Mouse (Mus musculus) cerebellum, adult 11 months (tissue): ENCODE data around the gene D16Ertd472e.
A peak's percentile ranks its signal among the peaks of the same experiment; 100 is the strongest.

Experiments
- DNase-seq: peaks from one replicate; pipeline ENCODE4 v3.0.0; 2022

Gene D16Ertd472e

DNA sequence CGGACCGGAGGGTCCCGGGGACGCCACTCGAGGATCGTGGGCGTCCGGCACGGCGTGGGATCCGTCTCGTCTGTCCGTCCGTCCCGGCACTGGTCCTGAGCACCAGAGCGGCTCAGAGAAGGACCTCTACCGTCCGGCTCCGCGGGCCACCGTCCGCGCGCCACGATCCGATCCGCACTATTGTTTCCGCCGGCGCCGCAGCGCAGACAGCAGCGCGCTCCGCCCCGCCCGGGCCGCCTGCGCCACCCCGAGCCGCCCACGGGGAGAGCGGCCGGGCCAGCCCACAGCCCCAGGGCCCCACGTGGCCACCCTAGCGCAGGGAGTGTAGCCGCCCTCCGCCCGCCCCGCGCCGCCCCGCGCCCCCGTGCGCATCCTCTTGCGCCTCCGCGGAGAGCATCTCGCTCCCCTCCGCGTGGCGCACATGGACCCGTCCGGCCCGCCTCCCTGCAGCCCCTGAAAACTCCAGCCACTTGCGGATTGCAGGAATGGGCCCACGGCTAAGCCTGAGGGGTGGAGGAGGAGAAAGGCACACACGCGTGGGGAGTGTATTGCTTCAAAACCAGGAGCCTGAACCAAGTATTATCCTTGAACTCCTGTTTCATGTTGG lies at the start of gene D16Ertd472e:
D16Ertd472e (minus strand) TSS at position 231 of the 607 bp plus-strand sequence.
- peak; percentile 24 for DNase-seq

DNA sequence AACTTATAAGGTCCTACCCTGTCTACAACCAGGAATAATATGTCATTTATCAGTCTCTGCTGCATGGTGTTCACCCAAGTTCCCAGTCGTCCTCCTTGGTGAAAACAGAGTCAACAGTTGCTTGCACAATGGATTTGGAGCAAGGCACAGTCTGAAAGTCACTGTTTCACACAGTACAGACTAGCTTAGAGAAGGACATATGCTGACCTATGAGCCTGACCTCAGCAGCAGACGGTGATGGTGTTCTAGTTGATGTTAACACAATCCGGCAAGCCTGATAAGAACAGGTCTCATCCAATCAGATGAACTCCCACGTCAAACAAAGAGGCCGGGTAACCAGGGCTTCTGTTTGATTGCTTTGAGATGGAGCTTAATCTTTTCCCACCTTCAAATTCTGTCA lies 46.2 kb upstream of the D16Ertd472e start:
- no peak for DNase-seq

DNA sequence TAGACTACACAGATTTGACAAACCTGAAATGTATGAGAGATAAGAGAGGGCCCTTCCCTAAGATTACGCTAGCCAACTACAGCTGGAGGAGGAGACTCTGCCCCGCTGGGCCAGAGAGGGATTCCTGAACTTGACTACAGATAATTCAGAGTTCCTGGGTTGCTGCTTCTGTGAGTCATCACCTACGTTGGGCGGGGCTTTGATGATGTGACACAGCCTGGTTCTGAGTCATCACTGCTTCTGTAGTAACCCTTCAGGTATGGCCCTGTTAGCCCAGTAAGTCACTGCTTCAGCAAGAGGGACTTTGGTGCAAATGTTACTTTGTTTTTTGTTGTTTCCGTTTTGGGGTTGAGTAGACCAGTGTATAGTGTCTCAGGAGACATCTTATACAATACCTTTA lies 42.9 kb upstream of the D16Ertd472e start:
- no peak for DNase-seq

DNA sequence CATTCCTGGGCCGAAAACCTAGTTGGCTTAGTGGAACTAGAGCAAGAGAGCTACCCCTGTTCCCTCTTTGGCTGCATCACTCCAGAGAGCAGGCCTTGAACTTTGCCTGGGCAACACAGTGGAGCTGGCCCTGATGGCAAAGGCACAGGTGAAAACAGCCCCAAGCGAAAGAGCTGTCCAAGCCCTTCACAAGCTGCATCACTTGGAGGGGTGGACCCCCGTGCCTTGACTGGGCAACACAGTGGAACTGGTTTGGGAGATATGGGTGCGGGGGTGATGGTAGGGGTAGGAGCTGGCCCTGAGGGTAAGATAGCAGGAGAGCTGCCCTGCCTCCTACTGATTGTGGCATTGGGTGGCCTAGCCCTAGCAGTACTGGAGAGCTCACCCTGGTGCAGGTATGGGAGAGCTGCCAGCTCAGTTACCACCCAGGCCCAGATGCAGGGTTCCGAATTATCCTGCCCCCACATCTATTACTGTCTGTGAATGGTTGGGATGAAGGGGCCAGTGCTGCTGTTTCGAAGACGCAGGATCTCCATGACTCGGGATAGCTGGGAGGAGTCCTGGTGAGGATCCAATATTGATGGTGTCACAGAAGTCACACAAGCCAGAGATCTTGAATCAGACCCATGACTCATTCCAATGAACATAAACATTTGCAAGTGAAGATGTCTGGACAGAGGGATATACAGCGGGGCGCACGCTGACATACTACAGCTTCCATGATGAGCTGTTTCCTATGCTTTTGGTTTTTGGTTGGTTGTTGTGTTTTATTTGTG lies 41.4 kb upstream of the D16Ertd472e start:
- DNase-seq = no peak

DNA sequence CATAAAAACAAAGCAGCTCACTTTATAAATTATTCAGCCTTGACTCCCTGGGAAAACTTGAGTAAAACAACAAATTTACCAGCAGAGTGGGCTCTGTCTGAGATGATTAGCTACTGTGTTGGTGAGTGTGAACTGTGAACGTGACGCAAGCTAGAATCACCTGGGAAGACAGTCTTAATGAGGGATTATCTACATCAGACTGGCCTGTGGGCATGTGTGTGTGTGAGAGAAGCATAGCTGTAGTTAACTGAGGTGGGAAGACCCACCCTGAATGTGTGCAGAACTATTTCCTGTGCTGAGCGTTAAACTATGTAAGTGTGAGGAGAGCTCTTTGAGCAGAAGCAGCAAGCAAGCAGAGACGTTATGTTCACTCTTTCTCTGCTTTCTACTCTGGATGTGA lies 29.7 kb upstream of the D16Ertd472e start:
- DNase-seq = no peak

DNA sequence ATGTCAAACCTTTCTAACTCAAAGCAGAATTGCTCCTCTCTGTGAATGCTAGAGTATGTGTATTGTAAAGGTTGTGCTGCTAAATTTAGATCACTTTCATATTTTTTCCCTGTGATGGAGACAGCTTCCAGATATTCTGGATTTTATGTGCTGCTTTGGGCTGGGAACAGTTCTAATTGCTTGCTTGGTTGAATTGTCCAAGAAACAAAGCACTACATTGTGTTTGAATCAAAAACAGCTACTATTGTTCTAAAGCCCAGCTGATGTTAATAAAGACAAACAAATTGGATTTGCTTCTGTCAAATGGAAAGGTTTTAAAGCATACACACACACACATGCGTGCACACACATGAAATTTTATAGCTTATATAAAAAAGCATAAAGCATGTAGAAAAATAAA lies 22.4 kb upstream of the D16Ertd472e start:
- DNase-seq = no peak

DNA sequence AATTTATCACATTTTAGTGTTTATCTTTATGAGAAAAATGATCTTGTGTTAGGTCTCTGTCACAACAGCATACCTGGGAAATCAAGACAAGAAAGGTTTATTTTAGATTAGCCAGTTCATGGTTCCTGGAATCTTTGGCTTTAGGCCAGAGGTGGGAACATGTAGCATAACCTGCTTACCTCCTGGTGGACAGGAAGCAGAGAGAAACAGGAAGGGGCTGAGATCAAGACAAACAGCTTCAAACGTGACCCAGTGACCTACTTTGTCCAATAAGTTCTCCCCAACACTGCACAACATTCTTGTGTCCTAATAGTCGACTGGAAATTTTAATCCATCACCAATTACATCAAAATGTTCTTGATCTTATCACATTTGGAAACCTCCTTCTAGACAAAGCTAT lies 19.9 kb upstream of the D16Ertd472e start:
- DNase-seq = no peak

DNA sequence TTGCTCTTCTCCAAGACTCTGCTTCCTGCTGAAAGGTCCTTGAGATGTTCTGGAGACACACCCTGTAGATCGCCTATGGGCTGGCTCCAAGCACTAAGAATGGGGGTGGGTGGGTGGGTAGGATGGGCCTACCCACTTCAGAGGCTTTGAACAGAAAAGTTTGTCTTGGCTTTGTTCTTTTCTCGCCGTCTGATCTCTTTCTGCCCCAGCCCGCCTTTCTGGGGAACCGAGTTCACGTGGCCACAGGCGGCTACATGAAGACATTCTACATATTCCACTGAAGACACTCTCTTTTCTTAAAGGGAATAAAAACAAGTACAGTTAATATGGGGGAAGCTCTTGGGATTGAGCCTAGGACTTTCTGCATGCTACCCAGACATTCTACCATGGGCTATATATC lies 19.3 kb upstream of the D16Ertd472e start:
- DNase-seq = no peak

DNA sequence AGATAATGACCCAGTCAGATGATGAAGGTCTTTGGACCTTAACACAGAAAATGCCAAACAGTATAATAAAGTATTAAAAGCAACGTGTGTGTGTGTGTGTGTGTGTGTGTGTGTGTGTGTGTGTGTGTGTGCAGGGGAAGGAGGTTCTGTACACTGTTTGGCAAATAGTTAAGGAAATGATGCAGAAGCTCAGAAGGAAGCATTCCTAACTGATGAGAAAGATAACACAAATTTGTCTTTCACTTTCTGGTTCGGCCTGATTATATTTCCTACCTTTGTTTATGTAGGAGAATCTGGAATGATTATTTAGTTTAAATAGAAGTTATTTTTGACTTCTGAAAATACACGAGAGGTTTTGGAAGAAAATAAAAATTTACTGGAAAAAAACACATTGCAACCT lies 17.6 kb upstream of the D16Ertd472e start:
- no peak for DNase-seq

DNA sequence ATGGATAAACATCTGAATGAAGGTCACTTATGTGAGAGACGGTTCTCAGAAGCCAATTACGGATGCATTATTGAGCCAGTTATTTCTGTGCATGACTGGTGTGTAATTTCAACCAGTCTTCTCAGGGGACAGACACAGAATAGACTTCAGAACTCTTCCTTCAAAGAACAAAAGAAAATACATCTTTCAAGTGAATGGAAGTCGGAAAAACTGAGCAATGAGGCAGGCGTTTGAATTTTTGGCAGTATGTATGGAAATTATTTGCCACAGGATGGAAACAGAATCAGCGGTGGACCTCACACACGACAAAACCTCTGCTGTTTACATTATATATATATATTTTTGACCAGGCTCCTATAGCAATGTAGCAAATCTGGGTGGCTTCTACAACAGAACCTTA lies 14.6 kb upstream of the D16Ertd472e start:
- no peak for DNase-seq

DNA sequence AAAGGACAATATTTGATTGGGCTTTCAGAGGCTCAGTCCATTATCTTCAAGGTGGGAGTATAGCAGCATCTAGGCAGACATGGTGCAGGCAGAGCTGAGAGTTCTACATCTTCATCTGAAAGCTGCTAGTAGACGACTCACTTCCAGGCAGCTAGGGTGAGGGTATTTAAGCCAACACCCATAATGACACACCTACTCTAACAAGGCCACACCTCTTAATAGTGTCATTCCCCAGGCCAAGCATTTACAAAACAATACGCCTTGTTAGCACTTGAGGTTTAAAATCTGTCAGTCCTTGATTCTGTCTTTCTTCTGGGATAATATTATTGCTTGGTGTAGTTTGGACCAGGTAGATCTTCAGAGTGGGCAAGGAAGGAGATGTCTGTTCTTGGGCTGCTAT lies 12.3 kb upstream of the D16Ertd472e start:
- no peak for DNase-seq

DNA sequence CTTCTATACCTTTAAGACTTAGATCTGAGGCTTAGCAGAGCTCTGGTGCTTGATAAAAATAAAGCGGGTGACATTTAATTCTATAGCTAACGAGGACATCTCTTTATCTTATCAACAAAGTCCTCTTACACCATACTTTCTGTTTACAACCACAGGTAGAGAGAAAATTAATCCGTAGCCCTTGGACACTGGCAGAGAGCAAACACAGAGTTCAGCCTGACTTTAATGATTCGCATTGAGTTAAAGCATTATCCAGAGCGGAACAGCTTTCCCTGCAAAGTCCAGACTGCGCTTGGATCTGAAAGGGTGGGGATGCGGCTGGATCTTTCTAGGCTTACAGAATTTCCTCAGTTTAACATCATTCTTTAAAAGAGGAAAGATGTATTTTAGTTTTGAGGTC lies 10.1 kb upstream of the D16Ertd472e start:
- DNase-seq = no peak

DNA sequence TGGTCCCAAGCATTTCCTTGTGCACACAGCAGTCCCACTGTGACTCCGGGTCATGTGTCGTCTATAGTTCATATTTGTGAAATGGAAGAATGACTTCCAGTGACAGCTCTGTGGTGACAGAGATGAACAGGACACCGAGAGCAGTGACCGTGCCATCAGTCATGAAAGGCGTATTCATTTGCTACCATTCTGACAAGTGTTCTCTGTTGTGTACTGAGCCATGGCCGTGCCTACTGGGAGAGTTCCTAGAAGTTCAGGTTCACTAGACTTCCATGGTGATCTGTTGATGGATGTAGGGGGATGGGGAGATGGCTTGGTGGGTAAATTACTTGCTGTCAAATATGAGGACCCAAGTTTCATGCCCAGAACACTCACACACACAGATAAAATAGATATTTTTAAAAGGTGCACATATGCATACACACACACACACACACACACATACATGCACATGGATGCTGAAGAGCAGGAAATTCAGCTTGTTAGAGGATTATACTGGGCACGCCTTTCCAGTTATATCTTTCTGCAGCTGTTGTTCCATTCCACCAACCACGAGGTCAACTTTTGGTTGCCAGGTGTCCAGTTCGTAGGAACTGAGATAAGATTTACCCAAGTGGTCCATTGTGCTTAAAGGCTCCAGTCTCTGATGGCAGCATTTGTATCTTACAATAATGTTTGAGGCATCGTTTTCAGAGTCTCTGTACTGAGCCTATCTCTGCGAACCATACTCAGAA lies 9.3 kb upstream of the D16Ertd472e start:
- DNase-seq = no peak

DNA sequence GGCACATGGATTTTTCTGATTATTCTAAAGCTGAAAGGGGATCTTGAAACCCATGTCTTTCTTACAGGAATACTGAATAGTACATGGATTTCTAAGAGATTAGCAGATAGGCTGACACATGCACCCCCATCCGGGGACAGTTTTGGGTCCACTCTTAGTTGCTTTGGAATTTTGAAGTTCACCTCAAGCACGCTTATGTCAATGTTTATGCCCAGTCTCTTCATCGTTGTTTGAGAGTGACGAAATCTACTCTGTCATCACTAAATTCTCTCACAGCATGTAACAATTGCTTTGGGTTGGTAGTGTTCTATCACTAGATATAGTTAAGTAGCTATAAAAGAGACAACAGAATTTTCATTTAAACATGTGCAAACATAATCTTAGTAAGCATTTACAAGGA lies 8.7 kb upstream of the D16Ertd472e start:
- DNase-seq = no peak

DNA sequence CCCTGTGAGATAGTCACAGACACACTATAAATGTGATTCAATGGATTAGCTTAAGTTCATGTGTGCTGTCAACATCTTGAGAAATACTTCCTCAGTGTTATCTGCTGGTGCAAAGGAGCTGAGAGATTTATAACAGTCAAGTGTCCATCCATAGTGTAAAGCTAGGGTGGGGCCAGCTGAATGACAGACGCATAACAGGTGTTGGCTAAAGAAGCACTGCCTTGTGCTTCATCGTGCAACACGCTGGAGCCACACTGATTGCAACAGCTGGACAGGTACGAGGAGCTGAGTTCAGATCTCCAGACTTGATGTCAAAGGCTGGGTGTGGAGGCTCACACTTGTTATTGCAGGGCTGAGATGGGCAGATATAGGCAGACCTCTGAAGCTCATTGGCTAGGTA lies 7.5 kb upstream of the D16Ertd472e start:
- DNase-seq = no peak

DNA sequence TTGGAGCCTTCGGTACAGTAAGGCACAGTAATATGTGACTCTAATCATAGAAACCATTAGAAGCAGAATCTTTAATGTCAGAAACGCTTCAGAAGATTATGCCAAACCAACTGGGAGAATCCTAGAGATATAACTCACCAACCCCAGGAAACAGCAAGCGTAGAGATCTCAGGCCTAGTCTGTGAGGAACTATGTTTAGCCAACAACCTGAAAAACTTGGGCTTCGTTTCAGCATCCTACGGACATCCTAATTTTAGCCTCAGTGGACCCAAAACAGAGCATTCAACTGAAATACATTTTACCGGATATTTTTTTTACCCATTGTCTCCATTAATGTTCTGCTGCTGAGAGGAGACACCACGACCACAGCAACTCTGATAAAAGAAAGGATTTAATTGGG lies 3.9 kb upstream of the D16Ertd472e start:
- DNase-seq = no peak

DNA sequence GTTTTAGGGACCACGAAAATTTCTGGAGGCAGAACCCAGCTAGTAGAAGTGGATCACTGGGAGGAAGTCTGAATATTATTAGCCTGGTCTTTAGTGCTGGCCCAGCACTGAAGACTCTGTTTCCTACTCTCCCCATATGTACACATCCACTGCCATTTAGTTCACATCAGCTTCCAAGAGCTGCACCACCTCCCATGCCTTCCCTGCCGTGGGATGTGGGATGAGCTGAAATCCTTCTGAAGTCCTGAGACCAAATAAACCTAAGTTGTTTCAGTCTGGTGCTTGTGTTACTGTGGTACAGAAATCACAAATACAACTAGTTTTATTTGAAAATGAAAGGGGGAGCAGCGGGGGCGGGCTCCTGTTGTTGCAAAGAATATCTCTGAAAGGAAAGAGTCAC lies 2.9 kb upstream of the D16Ertd472e start:
- no peak for DNase-seq

DNA sequence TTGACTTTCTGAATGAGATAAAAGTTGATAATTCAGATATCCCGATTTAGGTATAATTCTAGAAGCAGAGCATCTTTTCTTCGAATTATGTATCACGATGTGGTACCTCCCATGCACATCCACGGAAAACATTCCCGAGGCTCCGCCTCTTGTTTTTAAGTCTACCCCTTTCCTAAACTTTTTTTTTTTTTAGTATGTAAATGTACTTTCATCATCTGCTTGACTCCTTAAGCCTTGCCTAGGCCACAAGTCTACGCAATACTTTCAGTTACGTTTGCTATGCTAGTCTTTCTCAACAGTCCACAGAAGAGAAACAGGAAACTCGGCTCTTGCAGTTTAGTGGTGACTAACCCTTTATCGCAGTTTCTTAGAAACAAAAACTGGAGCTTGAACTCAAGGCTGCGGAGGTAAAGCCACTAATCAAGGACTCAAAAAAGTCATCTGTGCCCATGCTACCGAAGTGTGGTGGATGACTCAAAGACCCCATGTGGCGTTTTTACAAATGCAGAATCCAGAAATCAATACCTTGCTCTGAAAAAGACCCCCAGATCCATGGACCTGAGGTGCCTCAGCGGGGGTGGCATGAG lies 670 bp upstream of the D16Ertd472e start:
- DNase-seq = no peak

DNA sequence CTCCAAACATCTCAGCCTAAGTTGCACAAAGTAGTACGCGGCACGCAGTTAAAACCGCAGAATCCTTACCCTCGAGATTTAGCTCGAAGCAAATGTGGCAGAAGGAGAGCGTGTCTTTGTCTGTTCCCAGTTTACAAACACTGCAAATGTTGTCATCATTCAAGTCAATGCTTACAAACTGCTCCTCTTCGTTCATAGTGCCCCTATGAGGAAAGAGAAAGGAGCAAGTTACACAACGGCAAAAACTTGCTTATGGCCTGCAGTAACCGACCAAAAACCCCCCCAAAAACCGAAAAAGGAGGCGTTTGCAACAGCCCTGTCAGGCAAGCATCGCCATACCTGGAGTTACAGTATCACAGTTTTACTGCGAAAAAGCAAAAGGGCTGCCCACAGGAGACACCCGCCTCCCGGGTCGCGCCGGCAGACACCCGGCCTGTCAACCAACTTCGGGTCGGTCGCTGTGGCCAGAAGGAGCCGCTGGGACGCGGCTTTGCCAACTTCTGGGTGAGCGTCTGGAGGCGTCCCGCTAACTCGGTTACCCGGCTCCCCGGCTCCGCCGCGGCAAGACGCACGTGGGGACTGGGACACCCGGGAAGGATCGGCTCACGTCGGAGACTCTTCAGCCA lies 543 bp downstream of the D16Ertd472e start:
- DNase-seq = no peak

DNA sequence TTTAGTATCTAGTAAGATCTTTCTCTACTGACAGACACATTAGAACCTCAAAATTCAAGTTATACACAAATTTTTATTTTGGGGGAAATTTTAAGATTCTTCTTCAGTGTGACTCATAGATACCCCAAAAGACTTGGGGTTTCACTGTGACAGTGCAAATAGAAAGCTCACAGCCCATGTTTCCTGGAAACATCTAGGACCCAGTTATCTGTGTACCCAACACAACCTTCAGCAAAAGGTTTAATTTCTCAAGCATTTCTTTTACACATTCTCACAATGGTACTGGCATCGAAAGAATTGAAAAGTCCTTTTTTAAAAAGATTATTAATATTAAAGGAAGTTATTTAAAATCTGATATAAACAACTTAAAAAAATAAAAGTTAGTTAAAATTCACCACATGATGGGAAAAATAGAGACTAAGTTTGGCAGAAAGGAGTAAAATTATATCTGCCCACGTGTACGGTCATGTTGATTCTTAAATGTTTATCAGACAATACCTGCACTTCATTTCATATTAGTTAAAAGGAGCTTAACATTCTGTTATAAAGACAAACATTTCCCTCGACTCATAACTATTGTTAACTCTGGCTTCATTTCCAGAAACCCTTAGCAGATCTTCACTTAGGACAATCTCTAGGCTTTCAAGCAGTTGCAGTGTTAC lies 1.2 kb downstream of the D16Ertd472e start:
- no peak for DNase-seq

DNA sequence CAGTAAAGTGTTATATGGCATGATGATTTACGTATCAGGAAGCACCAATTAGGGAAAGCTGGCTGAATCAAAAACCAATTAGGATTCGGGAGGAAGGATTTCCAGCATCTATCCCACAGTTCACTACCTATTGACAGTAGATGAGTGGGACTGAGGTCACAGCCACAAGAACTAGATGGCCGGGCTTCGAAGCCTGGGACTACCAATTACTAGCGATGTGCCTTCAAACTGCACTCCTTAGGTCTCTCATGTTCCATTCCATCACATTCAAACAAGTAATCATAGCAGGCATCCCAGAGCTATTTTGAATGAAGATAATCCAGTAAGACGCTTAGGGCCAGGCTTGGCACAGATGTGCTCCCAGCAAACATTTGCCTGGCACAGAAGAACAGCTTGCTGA lies 2.3 kb downstream of the D16Ertd472e start:
- DNase-seq = no peak

DNA sequence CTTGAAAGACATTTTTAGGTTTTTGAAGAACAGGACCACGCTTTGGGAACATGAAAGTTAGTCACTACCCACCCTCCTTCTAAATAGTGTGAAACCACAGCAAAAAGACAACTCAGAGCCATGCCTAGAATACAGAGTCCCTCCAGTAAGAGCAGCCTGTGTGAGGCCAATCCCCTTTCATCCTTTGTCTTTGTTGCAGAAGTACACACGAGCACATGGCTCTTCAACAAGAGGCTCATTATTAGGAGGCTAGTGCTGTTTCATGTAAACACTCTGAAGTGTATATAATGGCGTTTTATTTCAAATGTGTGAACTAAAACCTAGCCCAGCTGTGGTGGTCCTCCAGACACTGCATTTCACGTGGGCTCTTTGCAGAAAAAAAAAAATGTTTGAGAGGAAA lies 3.5 kb downstream of the D16Ertd472e start:
- DNase-seq = no peak
